Mouse (Mus musculus): ENCODE measurements around the gene F3.

DNA sequence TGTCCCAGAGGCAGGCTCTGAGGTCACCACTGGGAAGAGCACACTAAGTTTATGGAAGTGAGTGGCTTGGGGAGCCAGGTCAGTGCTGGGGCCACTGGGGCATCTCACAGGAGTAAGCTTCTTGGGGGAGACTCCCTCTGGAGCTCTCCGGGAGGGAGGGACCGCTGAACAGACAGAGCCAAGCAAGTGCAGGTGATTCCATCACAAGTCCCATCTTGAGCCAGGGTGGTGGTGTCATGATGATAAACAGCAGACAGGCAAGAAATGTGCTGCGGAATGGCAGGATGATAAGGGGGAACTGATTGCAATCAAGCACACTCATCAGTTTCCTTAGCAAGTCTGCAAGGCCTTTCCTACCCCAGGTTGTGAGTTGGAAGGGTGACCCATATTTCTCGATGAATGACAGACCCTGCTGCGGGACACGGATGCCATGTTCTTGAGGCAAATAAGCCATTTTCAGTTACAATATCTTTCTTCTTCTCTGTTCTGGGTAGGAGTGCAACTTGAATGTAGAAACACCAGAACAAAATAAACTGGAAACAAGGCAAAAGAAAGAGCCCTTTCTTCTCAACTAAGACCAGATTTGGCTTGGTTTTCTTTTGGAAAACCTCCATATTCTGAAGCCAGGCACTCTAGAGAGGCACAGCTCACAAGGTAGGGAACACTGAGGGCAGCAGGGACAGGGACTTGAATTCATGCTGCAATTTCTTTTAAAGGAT, 7.4 kb upstream of the F3 start:
- TF ChIP-seq HCFC1 (IDR thresholded peaks at IDR 0.05; ENCODE audit: borderline replicate concordance, insufficient read depth, low read length), result no peak
- TF ChIP-seq MAFK (IDR thresholded peaks at IDR 0.05; ENCODE audit: insufficient read depth, low read depth, low read length), result no peak
- TF ChIP-seq CHD2 (IDR thresholded peaks at IDR 0.05; ENCODE audit: low read depth, low read length), result no peak
- TF ChIP-seq ZNF384 (IDR thresholded peaks at IDR 0.05; ENCODE audit: low read depth, low read length), result no peak
